Mouse (Mus musculus) granulocyte monocyte progenitor cell, adult 5-6 weeks (primary cell): ENCODE results near the gene Gsk3b. TPM values are rescaled to one million over a fixed set of nuclear protein-coding genes. Genes with fewer than 3 reads are reported as not detected.
"Not testable (repeated sequence)": the region's sequence is repeated elsewhere in the genome, so short reads cannot be mapped to it uniquely, and the experiment has no call there.

Source experiments
- ATAC-seq: replicated peaks from 2 replicates; pipeline ENCODE4 v1.8.0; 2016; ENCODE audit warnings: mild to moderate bottlenecking, moderate TSS enrichment, inconsistent platforms; ENCODE audit not compliant: poor library complexity, severe bottlenecking
- total RNA-seq, 2 experiments: library from RNA; stranded (forward) in 1 of 2; stranded (reverse) in 1 of 2; fragments of 200-712, 200-1000 nt in 1 of 2; fragments of >200 nt in 1 of 2; fragmentation: Nextera tagmentation in 1 of 2; gene quantifications; 2 replicates each; pipeline ENCODE4 v1.2.3; 2014 to 2017

Gsk3b gene
- total RNA-seq, 2 experiments from 2014 or later: 25.5 to 50.9 TPM

GRCm38 (mm10) chr16:38099325-38099724 is 10.5 kb downstream of the Gsk3b start:
- ATAC-seq: no peak

GRCm38 (mm10) chr16:38100569-38100968 is 11.8 kb downstream of the Gsk3b start:
- ATAC-seq: no peak

- peak; percentile 96 for ATAC-seq
Measured at GRCm38 (mm10) chr16:38105453-38105852, 16.7 kb downstream of the Gsk3b start.

- no peak for ATAC-seq
Measured at GRCm38 (mm10) chr16:38106542-38106941, 17.7 kb downstream of the Gsk3b start.

GRCm38 (mm10) chr16:38110001-38110400 is 21.2 kb downstream of the Gsk3b start:
- ATAC-seq: no peak

GRCm38 (mm10) chr16:38110575-38110974 is 21.8 kb downstream of the Gsk3b start:
- peak; percentile 67 for ATAC-seq

- no peak for ATAC-seq
Measured at GRCm38 (mm10) chr16:38114074-38114473, 25.3 kb downstream of the Gsk3b start.

- not testable (repeated sequence) for ATAC-seq
Measured at GRCm38 (mm10) chr16:38117909-38118308, 29.1 kb downstream of the Gsk3b start.

- ATAC-seq: peak; percentile 59; the same call in 1 of the 2 replicates
Measured at GRCm38 (mm10) chr16:38118723-38119122, 29.9 kb downstream of the Gsk3b start.

GRCm38 (mm10) chr16:38119286-38119685 is 30.5 kb downstream of the Gsk3b start:
- no peak for ATAC-seq

GRCm38 (mm10) chr16:38129171-38129570 is 40.4 kb downstream of the Gsk3b start:
- 0 out of 2 replicates have a peak, but pooled peaks have one; percentile 9 for ATAC-seq

GRCm38 (mm10) chr16:38131041-38131440 is 42.2 kb downstream of the Gsk3b start:
- no peak for ATAC-seq

- ATAC-seq: peak; percentile 97
Measured at GRCm38 (mm10) chr16:38131756-38132155, 43.0 kb downstream of the Gsk3b start.

GRCm38 (mm10) chr16:38132210-38132609 is 43.4 kb downstream of the Gsk3b start:
- ATAC-seq: peak; percentile 31

GRCm38 (mm10) chr16:38137296-38137695 is 48.5 kb downstream of the Gsk3b start:
- no peak for ATAC-seq

GRCm38 (mm10) chr16:38144898-38145297 is 56.1 kb downstream of the Gsk3b start:
- ATAC-seq: no peak

- no peak for ATAC-seq
Measured at GRCm38 (mm10) chr16:38150555-38150954, 61.8 kb downstream of the Gsk3b start.

GRCm38 (mm10) chr16:38157854-38158622 is 69.2 kb downstream of the Gsk3b start:
- no peak for ATAC-seq

GRCm38 (mm10) chr16:38162019-38162418 is 73.2 kb downstream of the Gsk3b start:
- no peak for ATAC-seq

GRCm38 (mm10) chr16:38164811-38165591 is 76.2 kb downstream of the Gsk3b start:
- no peak for ATAC-seq

- no peak for ATAC-seq
Measured at GRCm38 (mm10) chr16:38168971-38169370, 80.2 kb downstream of the Gsk3b start.
